Mouse (Mus musculus) left cerebral cortex, postnatal 14 days (tissue): ENCODE data around the gene Gtdc1. TPM values are rescaled to one million over a fixed set of nuclear protein-coding genes. Genes with fewer than 3 reads are reported as not detected.

ENCODE experiments used
- DNase-seq, 2 experiments: peaks; one replicate each; pipeline ENCODE4 v3.0.0; 2021 to 2022; ENCODE audit warnings: low spot score in 2 of 2, mixed read lengths in 1 of 2
- intact Hi-C: fragments of 180-260 bp; cut with DNase I; formaldehyde crosslinking; loops from one replicate; pipeline ENCODE4 v1.15.1; 2025
- total RNA-seq, 2 experiments: library from RNA; stranded (reverse); gene quantifications; 2 replicates each; pipeline ENCODE4 v1.2.3; 2021

The Gtdc1 gene
- total RNA-seq, 2 experiments from 2014 or later, result 81.8 to 87.0 TPM

GRCm38 (mm10) chr2:44926683-44927481, 575 bp downstream of the Gtdc1 start:
- intact Hi-C loops, result loop anchor here (5.0 kb wide), 1 partner anchor 180 kb away; no protein-coding TSS in a partner anchor

GRCm38 (mm10) chr2:44926167-44926682, 1.2 kb downstream of the Gtdc1 start:
- DNase-seq, result no peak
- intact Hi-C loops, result loop anchor here (5.0 kb wide), 1 partner anchor 181 kb away; no protein-coding TSS in a partner anchor

More at GRCm38 (mm10) chr2:44926683-44927481, 575 bp downstream of the Gtdc1 start:
- DNase-seq, result peak; percentile 89 to 93

GRCm38 (mm10) chr2:44924618-44925017, 2.8 kb downstream of the Gtdc1 start:
- no peak for DNase-seq
- intact Hi-C loops, result loop anchor here (5.0 kb wide), 1 partner anchor 183 kb away; no protein-coding TSS in a partner anchor

GRCm38 (mm10) chr2:44923056-44923883, 4.2 kb downstream of the Gtdc1 start:
- intact Hi-C loops, result no loop called here
- DNase-seq, result no peak

GRCm38 (mm10) chr2:44922500-44922899, 5.0 kb downstream of the Gtdc1 start:
- intact Hi-C loops, result no loop called here
- DNase-seq, result no peak

GRCm38 (mm10) chr2:44920471-44920870, 7.0 kb downstream of the Gtdc1 start:
- no peak for DNase-seq
- intact Hi-C loops, result no loop called here

GRCm38 (mm10) chr2:44919326-44919725, 8.1 kb downstream of the Gtdc1 start:
- intact Hi-C loops, result no loop called here
- no peak for DNase-seq

- DNase-seq, result no peak
- intact Hi-C loops, result no loop called here
Observed at GRCm38 (mm10) chr2:44918737-44919136, 8.7 kb downstream of the Gtdc1 start.

GRCm38 (mm10) chr2:44916286-44916685, 11.2 kb downstream of the Gtdc1 start:
- no peak for DNase-seq
- intact Hi-C loops, result no loop called here

- DNase-seq, result peak in 1 of 2 experiments; percentile 6
- intact Hi-C loops, result no loop called here
Observed at GRCm38 (mm10) chr2:44897801-44898200, 29.7 kb downstream of the Gtdc1 start.

- DNase-seq, result no peak
- intact Hi-C loops, result no loop called here
Observed at GRCm38 (mm10) chr2:44873718-44874117, 53.7 kb downstream of the Gtdc1 start.

GRCm38 (mm10) chr2:44864726-44865125, 62.7 kb downstream of the Gtdc1 start:
- DNase-seq, result no peak
- intact Hi-C loops, result no loop called here

GRCm38 (mm10) chr2:44854475-44854874, 73.0 kb downstream of the Gtdc1 start:
- DNase-seq, result no peak
- intact Hi-C loops, result no loop called here

GRCm38 (mm10) chr2:44849666-44850065, 77.8 kb downstream of the Gtdc1 start:
- DNase-seq, result no peak
- intact Hi-C loops, result no loop called here

- intact Hi-C loops, result no loop called here
- DNase-seq, result no peak
Observed at GRCm38 (mm10) chr2:44848156-44848555, 79.3 kb downstream of the Gtdc1 start.

- intact Hi-C loops, result no loop called here
Observed at GRCm38 (mm10) chr2:44845424-44845823, 82.0 kb downstream of the Gtdc1 start.

GRCm38 (mm10) chr2:44829753-44830152, 97.7 kb downstream of the Gtdc1 start:
- DNase-seq, result no peak
- intact Hi-C loops, result no loop called here

More at GRCm38 (mm10) chr2:44845424-44845823, 82.0 kb downstream of the Gtdc1 start:
- no peak for DNase-seq

- intact Hi-C loops, result no loop called here
Observed at GRCm38 (mm10) chr2:44829346-44829745, 98.1 kb downstream of the Gtdc1 start.

GRCm38 (mm10) chr2:44826609-44827008, 100.8 kb downstream of the Gtdc1 start:
- no peak for DNase-seq

More at GRCm38 (mm10) chr2:44829346-44829745, 98.1 kb downstream of the Gtdc1 start:
- no peak for DNase-seq

GRCm38 (mm10) chr2:44817787-44818186, 109.7 kb downstream of the Gtdc1 start:
- intact Hi-C loops, result no loop called here
- DNase-seq, result no peak

More at GRCm38 (mm10) chr2:44826609-44827008, 100.8 kb downstream of the Gtdc1 start:
- intact Hi-C loops, result no loop called here
